Mouse (Mus musculus): ENCODE measurements at regions not wholly inside any gene's neighbourhood (a gene's known extent, or its start where the extent isn't known, plus 50 kb on each side); places are given as distances from the start of the nearest gene placed in this dataset.

DNA sequence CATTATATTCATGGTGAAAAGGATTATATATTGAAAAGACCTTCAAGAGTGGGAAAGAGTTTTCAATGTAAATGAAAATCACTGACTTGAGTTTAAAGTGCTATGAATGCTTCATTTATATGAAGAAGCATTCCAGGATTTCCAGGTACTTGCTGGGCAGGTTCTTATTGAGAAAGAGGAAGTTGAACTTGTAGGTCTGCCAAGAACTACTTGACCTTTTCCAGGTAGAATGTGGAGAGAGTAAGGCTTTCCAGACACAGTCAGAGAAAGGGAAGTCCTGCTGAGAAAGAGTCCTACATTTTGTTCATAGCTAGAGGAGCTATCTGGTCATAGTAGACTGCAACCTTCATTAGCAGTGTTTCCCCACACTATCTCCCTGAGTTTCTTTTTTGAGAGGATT is 426.8 kb upstream of the Gm5150 start:
- no peak for ATAC-seq
- no peak overlapping the region for H3K4me2 ChIP-seq (ENCODE audit: low read depth)
- no peaks in the 10 kb centered on the region for H3K9me3 ChIP-seq (ENCODE audit: low read length)
- no peak overlapping the region for H3K9ac ChIP-seq
- DNase-seq: no peak
- H3K4me3 ChIP-seq (ENCODE audit: low read depth, low read length): no peak overlapping the region
- no peak overlapping the region for H3K27ac ChIP-seq (ENCODE audit: low read depth, low read length)
- H3K27me3 ChIP-seq (ENCODE audit: insufficient read depth, low read length): no peaks in the 10 kb centered on the region
- H3K4me1 ChIP-seq (ENCODE audit: insufficient read depth): no peaks in the 10 kb centered on the region
- no peak for TF ChIP-seq CTCF (IDR thresholded peaks at IDR 0.05; ENCODE audit: low read depth)
- no peaks in the 10 kb centered on the region for H3K36me3 ChIP-seq (ENCODE audit: insufficient read depth)

DNA sequence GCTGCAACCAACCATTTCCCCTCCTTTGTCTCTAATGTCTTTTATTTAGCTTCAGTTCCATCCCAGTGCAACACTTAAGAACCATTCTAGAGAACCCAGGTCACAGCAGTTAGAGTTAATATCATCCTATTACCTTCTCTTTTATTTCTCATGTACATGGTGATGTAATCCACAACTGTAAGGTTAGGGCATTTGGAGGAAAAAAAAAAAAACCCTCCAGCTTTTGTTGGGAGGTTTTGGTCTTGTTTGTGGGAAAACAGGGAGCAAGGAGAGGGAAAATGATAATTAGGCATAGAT is 425.5 kb upstream of the Gm5150 start:
- DNase-seq: no peak
- ATAC-seq: no peak
- no peaks in the 10 kb centered on the region for H3K9me3 ChIP-seq (ENCODE audit: low read length)
- no peak overlapping the region for H3K4me2 ChIP-seq (ENCODE audit: low read depth)
- H3K4me3 ChIP-seq (ENCODE audit: low read depth, low read length): no peak overlapping the region
- H3K36me3 ChIP-seq (ENCODE audit: insufficient read depth): no peaks in the 10 kb centered on the region
- H3K27ac ChIP-seq (ENCODE audit: low read depth, low read length): no peak overlapping the region
- no peaks in the 10 kb centered on the region for H3K4me1 ChIP-seq (ENCODE audit: insufficient read depth)
- H3K27me3 ChIP-seq (ENCODE audit: insufficient read depth, low read length): no peaks in the 10 kb centered on the region
- no peak for TF ChIP-seq CTCF (IDR thresholded peaks at IDR 0.05; ENCODE audit: low read depth)
- H3K9ac ChIP-seq: no peak overlapping the region

DNA sequence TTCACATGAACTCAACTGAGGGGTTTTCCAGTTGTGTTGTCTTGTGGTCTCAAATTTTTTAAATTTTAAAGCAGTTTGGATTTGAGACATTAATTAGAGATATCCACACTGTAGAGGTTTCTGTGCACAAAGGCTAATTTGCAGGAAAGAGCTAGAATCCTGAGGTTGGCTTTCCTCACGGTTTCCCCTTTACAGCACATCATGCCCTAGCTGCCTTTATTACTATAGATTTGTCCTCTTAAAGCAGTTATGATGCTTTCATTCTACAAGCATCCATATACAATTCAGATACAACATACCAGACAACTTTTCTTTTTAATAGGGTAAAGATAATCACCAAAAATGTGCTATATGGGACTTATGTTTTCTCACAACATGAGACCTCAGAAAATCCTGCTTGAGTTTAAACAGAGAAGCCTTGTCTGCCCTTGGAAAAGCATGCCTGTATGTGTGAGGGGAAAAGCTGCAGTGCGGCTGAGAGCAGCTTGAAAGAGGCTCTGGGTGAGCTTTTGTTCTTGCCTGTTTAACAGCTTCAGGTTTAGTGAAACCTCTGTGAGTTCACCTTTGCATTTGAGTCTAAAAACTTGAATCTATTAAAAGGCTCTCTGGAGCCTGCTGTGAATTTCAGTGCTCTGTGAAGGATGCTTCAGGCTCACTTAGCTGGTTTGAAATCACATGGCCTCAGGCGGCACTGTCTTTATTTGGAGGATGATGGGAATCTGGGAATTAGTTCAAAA is 425.0 kb upstream of the Gm5150 start:
- ATAC-seq (peak; percentile 88), DNase-seq (peak; percentile 35)
- H3K27me3 ChIP-seq (ENCODE audit: insufficient read depth, low read length): no peaks in the 10 kb centered on the region
- H3K4me3 ChIP-seq (ENCODE audit: low read depth, low read length): no peak overlapping the region
- TF ChIP-seq CTCF (IDR thresholded peaks at IDR 0.05; ENCODE audit: low read depth): no peak
- no peaks in the 10 kb centered on the region for H3K9me3 ChIP-seq (ENCODE audit: low read length)
- H3K27ac ChIP-seq (ENCODE audit: low read depth, low read length): no peak overlapping the region
- no peak overlapping the region for H3K4me2 ChIP-seq (ENCODE audit: low read depth)
- no peak overlapping the region for H3K9ac ChIP-seq
- H3K36me3 ChIP-seq (ENCODE audit: insufficient read depth): no peaks in the 10 kb centered on the region
- 11% methylated on average over 3 of the region's 3 CpGs for WGBS
- no peaks in the 10 kb centered on the region for H3K4me1 ChIP-seq (ENCODE audit: insufficient read depth)

All from forebrain, postnatal 0 days (tissue).